Mouse (Mus musculus) lung, postnatal 0 days (tissue): ENCODE results near the gene Shisa7.

Source experiments
- CTCF ChIP-seq: IDR thresholded peaks from 2 replicates; pipeline ENCODE4 v1.5.1; 2016; ENCODE audit warnings: antibody characterized with exemption, mild to moderate bottlenecking
- EP300 ChIP-seq: IDR thresholded peaks from 2 replicates; pipeline ENCODE4 v1.6.1; 2016; ENCODE audit warnings: antibody characterized with exemption, mild to moderate bottlenecking, control low read depth

DNA sequence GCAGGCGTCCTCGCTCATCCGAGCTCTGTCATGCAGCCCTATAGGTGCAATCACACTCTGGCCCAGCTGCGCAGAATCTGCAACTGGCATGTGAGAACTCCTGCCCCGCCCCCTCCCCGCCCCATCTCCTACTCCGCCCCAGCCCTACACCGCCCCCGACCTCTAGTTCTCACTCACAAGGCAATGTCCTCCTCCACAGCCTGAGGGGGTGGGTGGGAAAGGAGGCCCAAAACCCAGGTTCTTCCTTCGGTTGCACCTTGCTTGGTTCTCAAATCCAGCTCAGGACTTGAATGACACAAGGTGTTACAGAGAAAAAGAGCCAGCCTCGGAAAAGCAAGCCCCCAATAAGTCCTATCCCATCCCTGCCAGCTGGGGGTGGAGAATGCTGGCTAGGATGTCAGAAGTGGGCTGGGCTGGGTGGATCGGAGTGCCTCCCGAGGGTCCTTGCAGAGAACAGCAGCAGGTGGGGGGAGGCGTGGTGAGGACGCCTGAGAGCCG, 1.8 kb downstream of the Shisa7 start:
- no peak for TF ChIP-seq EP300
- no peak for TF ChIP-seq CTCF
